Mouse (Mus musculus): ENCODE measurements around the gene Gucy2d. TPM values are rescaled to one million over a fixed set of nuclear protein-coding genes. Genes with fewer than 3 reads are reported as not detected.

Gene Gucy2d
- total and polyA plus RNA-seq, 2 experiments from 2014 or later, result 0.08 TPM; not detected in 1

DNA sequence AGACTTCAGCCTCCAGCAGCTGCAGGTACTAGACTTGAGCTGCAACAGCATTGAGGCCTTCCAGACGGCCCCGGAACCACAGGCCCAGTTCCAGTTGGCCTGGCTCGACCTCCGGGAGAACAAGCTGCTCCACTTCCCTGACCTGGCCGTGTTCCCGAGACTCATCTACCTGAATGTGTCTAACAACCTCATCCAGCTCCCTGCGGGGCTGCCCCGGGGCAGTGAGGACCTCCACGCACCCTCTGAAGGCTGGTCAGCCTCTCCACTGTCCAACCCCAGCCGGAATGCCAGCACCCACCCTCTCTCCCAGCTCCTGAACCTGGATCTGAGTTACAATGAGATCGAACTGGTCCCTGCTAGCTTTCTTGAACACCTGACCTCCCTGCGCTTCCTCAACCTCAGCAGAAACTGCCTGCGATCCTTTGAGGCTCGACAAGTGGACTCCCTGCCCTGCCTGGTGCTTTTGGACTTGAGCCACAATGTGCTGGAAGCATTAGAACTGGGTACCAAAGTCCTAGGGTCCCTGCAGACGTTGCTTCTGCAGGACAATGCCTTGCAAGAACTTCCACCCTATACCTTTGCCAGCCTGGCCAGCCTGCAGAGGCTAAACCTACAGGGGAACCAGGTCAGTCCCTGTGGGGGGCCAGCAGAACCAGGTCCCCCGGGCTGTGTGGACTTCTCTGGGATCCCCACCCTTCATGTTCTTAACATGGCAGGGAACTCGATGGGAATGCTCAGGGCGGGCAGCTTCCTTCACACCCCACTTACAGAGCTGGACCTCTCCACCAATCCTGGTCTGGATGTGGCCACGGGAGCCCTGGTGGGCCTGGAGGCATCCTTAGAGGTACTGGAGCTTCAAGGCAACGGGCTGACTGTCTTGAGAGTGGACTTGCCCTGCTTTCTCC is 58.7 kb downstream of the Gucy2d start:
- DNase-seq (ENCODE audit: low spot score), result no peak
- Histone ChIP-seq H3K4me1 (ENCODE audit: control insufficient read depth, insufficient read depth) (peaks cover 5% of the 10 kb centered on the region; the same call in 1 of the 2 replicates), H3K4me2 (ENCODE audit: low read depth, low read length) (no peak overlapping the region), H3K27ac (ENCODE audit: low read depth) (no peak overlapping the region), H3K9me3 (replicated peaks; ENCODE audit: control insufficient read depth, low read length) (no peaks in the 10 kb centered on the region), H3K36me3 (replicated peaks; ENCODE audit: control insufficient read depth, insufficient read depth, low read length) (no peaks in the 10 kb centered on the region), H3K9ac (replicated peaks; ENCODE audit: low read depth, low read length) (no peak overlapping the region), H3K4me3 (ENCODE audit: low read depth, low read length) (no peak overlapping the region), H3K27me3 (ENCODE audit: control insufficient read depth, insufficient read depth, low read length) (no peaks in the 10 kb centered on the region)
- ATAC-seq (ENCODE audit: insufficient read depth, low read depth), result no peak
- TF ChIP-seq CTCF (IDR thresholded peaks at IDR 0.05; ENCODE audit: low read depth) (no peak), EP300 (IDR thresholded peaks at IDR 0.05; ENCODE audit: low read depth) (no peak)
- 84% methylated on average over 20 of the region's 20 CpGs for WGBS

DNA sequence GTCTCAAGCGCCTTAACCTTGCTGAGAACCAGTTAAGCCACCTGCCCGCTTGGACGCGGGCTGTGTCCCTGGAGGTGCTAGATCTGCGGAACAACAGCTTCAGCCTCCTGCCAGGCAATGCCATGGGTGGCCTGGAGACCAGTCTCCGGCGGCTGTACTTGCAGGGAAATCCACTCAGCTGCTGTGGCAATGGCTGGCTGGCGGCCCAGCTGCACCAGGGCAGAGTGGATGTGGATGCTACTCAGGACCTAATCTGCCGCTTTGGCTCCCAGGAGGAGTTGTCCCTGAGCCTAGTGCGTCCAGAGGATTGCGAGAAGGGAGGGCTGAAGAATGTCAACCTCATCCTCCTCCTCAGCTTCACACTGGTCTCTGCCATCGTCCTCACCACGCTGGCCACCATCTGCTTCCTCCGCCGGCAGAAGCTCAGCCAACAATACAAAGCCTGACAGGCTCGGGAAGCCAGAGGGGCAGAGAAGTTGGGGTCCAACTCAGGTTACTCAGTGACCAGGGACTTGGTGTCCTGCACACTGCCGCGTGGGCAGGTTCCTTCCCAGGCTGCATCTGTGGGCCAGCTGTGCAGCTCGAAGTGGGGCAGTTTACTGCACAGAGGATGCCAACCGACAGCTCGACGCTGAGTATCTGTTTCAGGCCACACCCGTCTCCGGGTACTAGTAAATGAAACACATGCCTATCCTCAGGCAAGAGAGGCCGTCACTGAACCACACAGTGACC is 59.5 kb downstream of the Gucy2d start:
- no peak for DNase-seq (ENCODE audit: low spot score)
- 71% methylated on average over 25 of the region's 25 CpGs for WGBS

DNA sequence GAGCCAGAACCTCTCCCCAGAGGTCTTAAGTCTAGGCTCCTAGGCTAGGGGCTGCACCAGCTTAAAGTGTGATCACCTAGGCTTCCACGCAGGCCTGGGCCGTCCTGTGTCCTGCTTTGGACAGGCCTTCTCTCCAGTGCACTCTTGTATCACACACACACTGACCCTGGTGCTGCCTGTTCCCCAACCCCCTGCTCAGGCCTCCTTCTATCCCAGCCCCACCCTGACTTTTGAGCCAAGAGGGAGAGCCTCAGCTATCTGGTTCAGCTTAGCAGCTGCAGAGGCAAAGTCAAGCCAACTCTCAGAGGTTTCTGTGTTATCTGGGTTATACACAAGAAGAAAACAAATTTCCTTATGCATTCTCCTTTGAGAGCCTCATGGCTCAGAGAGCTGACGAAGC is 60.3 kb downstream of the Gucy2d start:
- Histone ChIP-seq H3K27ac (ENCODE audit: low read depth) (peak overlapping the region; percentile 46), H3K9me3 (replicated peaks; ENCODE audit: control insufficient read depth, low read length) (no peaks in the 10 kb centered on the region), H3K4me2 (ENCODE audit: low read depth, low read length) (no peak overlapping the region), H3K9ac (replicated peaks; ENCODE audit: low read depth, low read length) (no peak overlapping the region), H3K4me1 (ENCODE audit: control insufficient read depth, insufficient read depth) (peaks cover 7% of the 10 kb centered on the region), H3K4me3 (ENCODE audit: low read depth, low read length) (no peak overlapping the region), H3K36me3 (replicated peaks; ENCODE audit: control insufficient read depth, insufficient read depth, low read length) (no peaks in the 10 kb centered on the region), H3K27me3 (ENCODE audit: control insufficient read depth, insufficient read depth, low read length) (no peaks in the 10 kb centered on the region)
- DNase-seq (ENCODE audit: low spot score) (peak; percentile 30), ATAC-seq (ENCODE audit: insufficient read depth, low read depth) (peak; percentile 49)
- TF ChIP-seq EP300 (IDR thresholded peaks at IDR 0.05; ENCODE audit: low read depth), result no peak
- TF ChIP-seq CTCF (IDR thresholded peaks at IDR 0.05; ENCODE audit: low read depth), result no peak
- WGBS, result 76% methylated on average over 3 of the region's 3 CpGs

More for the DNA sequence above, 59.5 kb downstream of the Gucy2d start:
- Histone ChIP-seq H3K9ac (replicated peaks; ENCODE audit: low read depth, low read length) (no peak overlapping the region), H3K36me3 (replicated peaks; ENCODE audit: control insufficient read depth, insufficient read depth, low read length) (no peaks in the 10 kb centered on the region), H3K27me3 (ENCODE audit: control insufficient read depth, insufficient read depth, low read length) (no peaks in the 10 kb centered on the region), H3K4me2 (ENCODE audit: low read depth, low read length) (no peak overlapping the region), H3K9me3 (replicated peaks; ENCODE audit: control insufficient read depth, low read length) (no peaks in the 10 kb centered on the region), H3K4me3 (ENCODE audit: low read depth, low read length) (no peak overlapping the region), H3K27ac (ENCODE audit: low read depth) (peak overlapping the region; percentile 46), H3K4me1 (ENCODE audit: control insufficient read depth, insufficient read depth) (peaks cover 7% of the 10 kb centered on the region)
- no peak for ATAC-seq (ENCODE audit: insufficient read depth, low read depth)
- TF ChIP-seq CTCF (IDR thresholded peaks at IDR 0.05; ENCODE audit: low read depth) (no peak), EP300 (IDR thresholded peaks at IDR 0.05; ENCODE audit: low read depth) (no peak)

DNA sequence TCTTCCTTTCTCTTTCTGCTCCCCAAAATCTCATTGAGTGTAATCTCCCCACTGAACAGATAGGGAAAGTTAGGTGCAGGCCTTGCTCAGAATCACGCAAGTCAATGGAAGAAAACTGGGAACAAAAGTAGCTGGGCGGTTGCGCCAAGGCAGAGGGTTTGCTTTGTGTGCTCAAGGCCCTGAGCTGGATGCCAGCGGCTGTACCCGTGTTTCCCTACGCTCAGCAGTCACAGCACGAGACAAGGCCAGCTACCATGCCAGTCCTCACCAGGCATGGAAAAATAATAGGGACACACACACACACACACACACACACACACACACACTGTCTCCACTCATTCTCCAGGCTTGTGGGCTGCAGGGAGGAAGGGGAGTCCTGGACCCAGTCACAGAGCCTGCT is 60.9 kb downstream of the Gucy2d start:
- no peaks in the 10 kb centered on the region for H3K27me3 ChIP-seq (ENCODE audit: control insufficient read depth, insufficient read depth, low read length)
- H3K9me3 ChIP-seq (replicated peaks; ENCODE audit: control insufficient read depth, low read length), result no peaks in the 10 kb centered on the region
- no peak overlapping the region for H3K4me2 ChIP-seq (ENCODE audit: low read depth, low read length)
- peaks cover 7% of the 10 kb centered on the region for H3K4me1 ChIP-seq (ENCODE audit: control insufficient read depth, insufficient read depth)
- H3K27ac ChIP-seq (ENCODE audit: low read depth), result no peak overlapping the region
- 93% methylated on average over 7 of the region's 7 CpGs for WGBS
- no peak for ATAC-seq (ENCODE audit: insufficient read depth, low read depth)
- DNase-seq (ENCODE audit: low spot score), result no peak
- H3K9ac ChIP-seq (replicated peaks; ENCODE audit: low read depth, low read length), result no peak overlapping the region
- TF ChIP-seq EP300 (IDR thresholded peaks at IDR 0.05; ENCODE audit: low read depth), result no peak
- TF ChIP-seq CTCF (IDR thresholded peaks at IDR 0.05; ENCODE audit: low read depth), result no peak
- H3K4me3 ChIP-seq (ENCODE audit: low read depth, low read length), result no peak overlapping the region
- no peaks in the 10 kb centered on the region for H3K36me3 ChIP-seq (replicated peaks; ENCODE audit: control insufficient read depth, insufficient read depth, low read length)

DNA sequence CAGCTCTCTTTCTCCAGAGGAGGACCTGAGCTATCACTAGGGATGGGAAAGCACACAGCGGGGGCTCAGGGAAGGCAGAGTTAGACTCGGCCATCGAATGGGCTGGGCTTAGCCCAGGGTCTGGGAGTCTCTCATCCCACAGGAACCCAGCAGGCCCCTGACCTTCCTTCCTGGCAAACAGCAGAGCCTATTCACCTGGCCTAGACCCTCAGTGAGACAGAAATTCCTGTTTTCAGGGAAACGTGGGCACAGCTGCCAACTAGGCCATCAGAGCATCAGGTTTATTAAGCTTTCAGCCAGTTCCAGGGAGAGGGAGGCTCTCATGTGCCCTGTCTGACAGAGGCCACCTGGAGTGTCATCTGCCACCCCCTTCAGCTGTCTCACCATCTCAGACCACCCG is 62.7 kb downstream of the Gucy2d start:
- H3K27ac ChIP-seq (ENCODE audit: low read depth), result peak overlapping the region; percentile 7; the same call in 1 of the 2 replicates

More for the DNA sequence above, 62.7 kb downstream of the Gucy2d start:
- no peaks in the 10 kb centered on the region for H3K27me3 ChIP-seq (ENCODE audit: control insufficient read depth, insufficient read depth, low read length)
- no peak overlapping the region for H3K9ac ChIP-seq (replicated peaks; ENCODE audit: low read depth, low read length)
- no peaks in the 10 kb centered on the region for H3K36me3 ChIP-seq (replicated peaks; ENCODE audit: control insufficient read depth, insufficient read depth, low read length)
- WGBS, result 44% methylated on average over 5 of the region's 5 CpGs
- H3K4me2 ChIP-seq (ENCODE audit: low read depth, low read length), result no peak overlapping the region
- H3K4me3 ChIP-seq (ENCODE audit: low read depth, low read length), result no peak overlapping the region
- TF ChIP-seq CTCF (IDR thresholded peaks at IDR 0.05; ENCODE audit: low read depth), result no peak
- no peak for TF ChIP-seq EP300 (IDR thresholded peaks at IDR 0.05; ENCODE audit: low read depth)
- no peaks in the 10 kb centered on the region for H3K9me3 ChIP-seq (replicated peaks; ENCODE audit: control insufficient read depth, low read length)
- DNase-seq (ENCODE audit: low spot score) (no peak), ATAC-seq (ENCODE audit: insufficient read depth, low read depth) (no peak)
- peaks cover 7% of the 10 kb centered on the region for H3K4me1 ChIP-seq (ENCODE audit: control insufficient read depth, insufficient read depth)
